Mouse (Mus musculus): ENCODE results near the gene Krt42.

DNA sequence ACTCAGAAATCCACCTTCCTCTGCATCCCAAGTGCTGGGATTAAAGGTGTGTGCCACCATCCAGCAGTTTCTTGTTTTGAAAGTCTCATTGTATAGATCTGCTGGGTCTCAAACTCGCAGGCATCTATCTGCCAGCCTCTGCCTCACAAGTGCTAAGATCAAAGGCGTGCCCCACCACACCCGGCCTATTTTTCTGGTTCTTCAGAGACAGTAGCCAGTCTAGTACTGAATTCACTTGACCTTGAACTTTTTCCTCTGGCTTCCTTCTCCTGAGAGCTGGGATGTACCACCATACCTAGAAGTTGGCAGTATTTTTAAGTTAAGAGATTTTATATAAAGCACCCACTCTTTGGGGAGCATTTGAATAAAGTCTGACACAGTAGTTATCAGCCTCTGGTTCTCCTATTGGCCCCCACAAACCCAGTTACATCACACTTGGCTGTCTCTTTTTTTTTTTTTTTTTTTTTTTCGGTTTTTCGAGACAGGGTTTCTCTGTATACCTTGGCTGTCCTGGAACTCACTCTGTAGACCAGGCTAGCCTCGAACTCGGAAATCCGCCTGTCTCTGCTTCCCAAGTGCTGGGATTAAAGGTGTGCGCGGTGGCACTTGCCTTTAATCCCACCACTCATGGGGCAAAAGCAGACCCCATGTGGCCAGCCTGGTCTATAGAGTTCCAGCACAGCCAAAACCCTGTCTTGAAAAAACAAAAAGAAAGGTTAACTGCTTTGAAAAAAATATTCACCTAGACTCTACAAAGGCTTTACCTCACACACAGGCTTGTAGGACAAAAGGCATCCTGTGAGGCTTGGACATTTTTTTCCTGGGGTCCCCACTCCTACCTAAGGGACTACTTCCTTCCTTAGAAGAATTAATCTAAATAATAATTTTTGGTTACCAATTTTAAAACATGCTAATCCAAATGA is 49.1 kb upstream of the Krt42 start:
- TF ChIP-seq POLR2A (IDR thresholded peaks at IDR 0.05; ENCODE audit: borderline replicate concordance, extremely low read depth, insufficient read depth, insufficient read length, poor library complexity, severe bottlenecking) = no peak
- TF ChIP-seq CTCF (IDR thresholded peaks at IDR 0.05; ENCODE audit: borderline replicate concordance, extremely low read depth, insufficient read depth, insufficient read length) = no peak

Data from brain, embryonic 14.5 days (tissue).